Comparison of ENCODE assay signal across 9 mouse cellular contexts in genomic region chr10:40524991-40525390, GRCm38 (mm10). TPM values are rescaled to one million over a fixed set of nuclear protein-coding genes. Genes with fewer than 3 reads are reported as not detected.
DNase-seq lines count a peak whose midpoint lies in the region; ATAC-seq and TF ChIP-seq lines count a peak whose summit lies in the region.
"Had no signal": no experiment of that assay in that cellular context is flagged by ENCODE, and none has a peak within 500 bp of the region (broad histone marks: within the 10 kb centered on the region; RNA-seq: fewer than 3 reads in every experiment).

No protein-coding gene starts in this region.

- H3K27ac ChIP-seq in forebrain, postnatal 0 days (ENCODE audit: low read depth, low read length) = no peak overlapping the region
- H3K27ac ChIP-seq in forebrain, embryonic 13.5 days = no peak overlapping the region
- no peak overlapping the region for H3K27ac ChIP-seq in midbrain, postnatal 0 days (ENCODE audit: low read depth, low read length)
- H3K27ac ChIP-seq in midbrain, embryonic 15.5 days = no peak overlapping the region

- DNase-seq in forebrain, postnatal 0 days = peak; percentile 91
- DNase-seq in midbrain, postnatal 0 days (ENCODE audit: low spot score) = peak; percentile 85
- peak; percentile 64 for DNase-seq in c-Kit-negative CD71-positive TER-119-positive erythroid progenitor cells, embryonic 14.5 days (ENCODE audit: low read depth, low spot score)
- DNase-seq in heart, postnatal 14 days = peak; percentile 48 to 77
- peak; percentile 81 for DNase-seq in lung, postnatal 14 days
- peak; percentile 61 for DNase-seq in thymus, postnatal 4 days

- H3K4me3 ChIP-seq in forebrain, postnatal 0 days (ENCODE audit: low read depth, low read length) = no peak overlapping the region
- no peak overlapping the region for H3K4me3 ChIP-seq in forebrain, embryonic 13.5 days
- no peak overlapping the region for H3K4me3 ChIP-seq in midbrain, postnatal 0 days (ENCODE audit: low read depth, low read length)
- H3K4me3 ChIP-seq in midbrain, embryonic 15.5 days = no peak overlapping the region

- no peak overlapping the region for H3K9ac ChIP-seq in forebrain, postnatal 0 days
- H3K9ac ChIP-seq in forebrain, embryonic 13.5 days = no peak overlapping the region
- H3K9ac ChIP-seq in midbrain, postnatal 0 days (replicated peaks; ENCODE audit: low read length, poor library complexity, severe bottlenecking) = no peak overlapping the region
- no peak overlapping the region for H3K9ac ChIP-seq in midbrain, embryonic 15.5 days

- intact Hi-C loops in heart, postnatal 14 days (cut with DNase I) = loop anchor here (1.0 to 10.0 kb wide), 3 partner anchors 176 to 470 kb away; no protein-coding TSS in a partner anchor

- ATAC-seq in forebrain, postnatal 0 days = no peak
- ATAC-seq in forebrain, embryonic 13.5 days = no peak
- no peak for ATAC-seq in midbrain, postnatal 0 days (ENCODE audit: low FRiP score)
- ATAC-seq in midbrain, embryonic 15.5 days (replicated peaks) = no peak

- TF ChIP-seq CTCF in forebrain, postnatal 0 days (IDR thresholded peaks at IDR 0.05; ENCODE audit: low read depth) = peak; percentile 88
- TF ChIP-seq CTCF in midbrain, postnatal 0 days (IDR thresholded peaks at IDR 0.05) = peak; percentile 93

- H3K36me3 ChIP-seq in forebrain, postnatal 0 days (ENCODE audit: insufficient read depth) = no peaks in the 10 kb centered on the region
- no peaks in the 10 kb centered on the region for H3K36me3 ChIP-seq in forebrain, embryonic 13.5 days (ENCODE audit: poor library complexity, severe bottlenecking)
- no peaks in the 10 kb centered on the region for H3K36me3 ChIP-seq in midbrain, postnatal 0 days (ENCODE audit: insufficient read depth, low read length)
- no peaks in the 10 kb centered on the region for H3K36me3 ChIP-seq in midbrain, embryonic 15.5 days (replicated peaks)

- no peaks in the 10 kb centered on the region for H3K9me3 ChIP-seq in forebrain, postnatal 0 days (ENCODE audit: low read length)
- no peaks in the 10 kb centered on the region for H3K9me3 ChIP-seq in forebrain, embryonic 13.5 days (replicated peaks)
- H3K9me3 ChIP-seq in midbrain, postnatal 0 days (ENCODE audit: low read length) = no peaks in the 10 kb centered on the region
- H3K9me3 ChIP-seq in midbrain, embryonic 15.5 days = no peaks in the 10 kb centered on the region

- no peak overlapping the region for H3K4me2 ChIP-seq in forebrain, postnatal 0 days (ENCODE audit: low read depth)
- H3K4me2 ChIP-seq in forebrain, embryonic 13.5 days = no peak overlapping the region
- H3K4me2 ChIP-seq in midbrain, postnatal 0 days (ENCODE audit: low read depth, low read length, poor library complexity, severe bottlenecking) = no peak overlapping the region
- H3K4me2 ChIP-seq in midbrain, embryonic 15.5 days = no peak overlapping the region

- 0 out of 2 replicates have a peak, but pooled peaks cover 4% of the 10 kb centered on the region for H3K4me1 ChIP-seq in forebrain, postnatal 0 days (ENCODE audit: insufficient read depth)
- peaks cover 16% of the 10 kb centered on the region for H3K4me1 ChIP-seq in forebrain, embryonic 13.5 days
- H3K4me1 ChIP-seq in midbrain, postnatal 0 days (ENCODE audit: insufficient read depth, low read length) = peaks cover 4% of the 10 kb centered on the region
- peaks cover 18% of the 10 kb centered on the region for H3K4me1 ChIP-seq in midbrain, embryonic 15.5 days

- 34% methylated on average over 10 of the region's 10 CpGs for WGBS in forebrain, postnatal 0 days
- 33% methylated on average over 10 of the region's 10 CpGs for WGBS in forebrain, embryonic 13.5 days
- WGBS in midbrain, postnatal 0 days = 29% methylated on average over 10 of the region's 10 CpGs
- 31% methylated on average over 10 of the region's 10 CpGs for WGBS in midbrain, embryonic 15.5 days

- no peaks in the 10 kb centered on the region for H3K27me3 ChIP-seq in forebrain, postnatal 0 days (ENCODE audit: insufficient read depth, low read length)
- H3K27me3 ChIP-seq in forebrain, embryonic 13.5 days = no peaks in the 10 kb centered on the region
- H3K27me3 ChIP-seq in midbrain, postnatal 0 days (ENCODE audit: insufficient read depth, low read length) = no peaks in the 10 kb centered on the region
- H3K27me3 ChIP-seq in midbrain, embryonic 15.5 days (replicated peaks) = no peaks in the 10 kb centered on the region; the same call in 1 of the 2 replicates

RNA-seq across cellular contexts. Expression of gene Slc22a16, which starts 45.1 kb away (rescaled TPM):
- not detected in 2 replicates for total RNA-seq in forebrain, postnatal 0 days (2014; rRNA removed)
- not detected in 2 replicates for polyA plus RNA-seq in forebrain, postnatal 0 days (2015; fragmentation: Nextera tagmentation; extraction: Ambion mirVana)
- polyA plus RNA-seq in forebrain, embryonic 13.5 days (2015; fragmentation: Nextera tagmentation; extraction: Ambion mirVana) = not detected in 2 replicates
- not detected in 2 replicates for total RNA-seq in midbrain, postnatal 0 days (2014; rRNA removed)
- polyA plus RNA-seq in midbrain, postnatal 0 days (2015; fragmentation: Nextera tagmentation; extraction: Ambion mirVana) = not detected in 2 replicates
- not detected in 2 replicates for polyA plus RNA-seq in midbrain, embryonic 15.5 days (2015; fragmentation: Nextera tagmentation; extraction: Ambion mirVana)
- total RNA-seq in heart, postnatal 14 days (2021) = not detected
- total RNA-seq: layer of hippocampus, adult 18-20 months had no signal
